Comparison of ENCODE assay signal across 35 mouse cellular contexts in genomic region chr10:90329781-90330180, GRCm38 (mm10).
"Had no signal": no experiment of that assay in that cellular context is flagged by ENCODE, and none has a peak within 500 bp of the region (broad histone marks: within the 10 kb centered on the region; RNA-seq: fewer than 3 reads in every experiment).

No protein-coding gene starts in this region.

- H3K4me1 ChIP-seq: heart, embryonic 10.5 days; heart, embryonic 12.5 days; heart, embryonic 13.5 days; heart, embryonic 15.5 days; hindbrain, embryonic 10.5 days; hindbrain, embryonic 12.5 days; hindbrain, embryonic 13.5 days; hindbrain, embryonic 15.5 days; intestine, embryonic 15.5 days; kidney, embryonic 15.5 days had no signal

- DNase-seq: heart, postnatal 10 days; heart, postnatal 14 days; heart, postnatal 36 days; heart, postnatal 4 days; kidney, adult 11 months; kidney, adult 18-20 months; kidney, adult 2 months; kidney, adult 8-10 months; kidney, adult 9 months; kidney, postnatal 10 days; kidney, postnatal 14 days; kidney, postnatal 25 days; kidney, postnatal 36 days; kidney, postnatal 4 days; layer of hippocampus, adult 9-11 months; layer of hippocampus, postnatal 36 days had no signal

- H3K9ac ChIP-seq: heart, embryonic 12.5 days; heart, embryonic 13.5 days; heart, embryonic 15.5 days; hindbrain, embryonic 12.5 days; hindbrain, embryonic 13.5 days; hindbrain, embryonic 14.5 days; hindbrain, embryonic 15.5 days; intestine, embryonic 15.5 days; kidney, embryonic 15.5 days had no signal

- ATAC-seq: hindbrain, embryonic 16.5 days; hindbrain, postnatal 0 days; inflammation-experienced regulatory T-cells, adult 6 months; intestine, embryonic 15.5 days; intestine, embryonic 16.5 days; intestine, postnatal 0 days had no signal

- H3K9me3 ChIP-seq: heart, embryonic 10.5 days; heart, embryonic 12.5 days; heart, embryonic 13.5 days; heart, embryonic 15.5 days; hindbrain, embryonic 10.5 days; hindbrain, embryonic 12.5 days; hindbrain, embryonic 13.5 days; hindbrain, embryonic 15.5 days; intestine, embryonic 15.5 days; kidney, embryonic 15.5 days had no signal

- H3K27me3 ChIP-seq: heart, embryonic 12.5 days; heart, embryonic 13.5 days; heart, embryonic 15.5 days; hindbrain, embryonic 12.5 days; hindbrain, embryonic 13.5 days; hindbrain, embryonic 15.5 days; intestine, embryonic 15.5 days; kidney, embryonic 15.5 days had no signal

- H3K36me3 ChIP-seq: heart, embryonic 10.5 days; heart, embryonic 12.5 days; heart, embryonic 13.5 days; heart, embryonic 15.5 days; hindbrain, embryonic 10.5 days; hindbrain, embryonic 12.5 days; hindbrain, embryonic 13.5 days; hindbrain, embryonic 15.5 days; intestine, embryonic 15.5 days; kidney, embryonic 15.5 days had no signal

- H3K4me2 ChIP-seq: heart, embryonic 11.5 days; heart, embryonic 12.5 days; heart, embryonic 13.5 days; heart, embryonic 15.5 days; hindbrain, embryonic 12.5 days; hindbrain, embryonic 13.5 days; hindbrain, embryonic 14.5 days; hindbrain, embryonic 15.5 days; intestine, embryonic 15.5 days; kidney, embryonic 15.5 days had no signal

- H3K4me3 ChIP-seq: heart, embryonic 10.5 days; heart, embryonic 12.5 days; heart, embryonic 13.5 days; heart, embryonic 15.5 days; hindbrain, embryonic 10.5 days; hindbrain, embryonic 12.5 days; hindbrain, embryonic 13.5 days; hindbrain, embryonic 15.5 days; intestine, embryonic 15.5 days; kidney, embryonic 15.5 days; layer of hippocampus, adult 2 months had no signal

- H3K27ac ChIP-seq: heart, embryonic 10.5 days; heart, embryonic 13.5 days; heart, embryonic 15.5 days; hindbrain, embryonic 10.5 days; hindbrain, embryonic 12.5 days; hindbrain, embryonic 13.5 days; hindbrain, embryonic 14.5 days; hindbrain, embryonic 15.5 days; hindbrain, postnatal 0 days; intestine, embryonic 15.5 days; kidney, embryonic 15.5 days; kidney, postnatal 0 days; layer of hippocampus, adult 2 months had no signal
